Mouse (Mus musculus) embryonic facial prominence, embryonic 11.5 days (tissue): ENCODE data around the gene Erich3. TPM values are rescaled to one million over a fixed set of nuclear protein-coding genes. Genes with fewer than 3 reads are reported as not detected.
A peak's percentile ranks its signal among the peaks of the same experiment; 100 is the strongest.

Experiments used
- ATAC-seq: fragments of 200-750 bp; cut with Nextera tagmentation; replicated peaks from 2 replicates; pipeline ENCODE4 v1.8.0; 2017; ENCODE audit warnings: low read depth; ENCODE audit not compliant: insufficient number of reproducible peaks, low FRiP score, low TSS enrichment
- DNase-seq: peaks from one replicate; pipeline ENCODE4 v3.0.0-alpha.2; 2015; ENCODE audit warnings: low spot score
- H3K27ac ChIP-seq: fragments of 300-500 bp; sonication (generic); replicated peaks from 2 replicates; pipeline ENCODE4 v1.5.1; 2014; ENCODE audit warnings: mild to moderate bottlenecking, low read depth, low read length, control low read depth
- H3K27me3 ChIP-seq: fragments of 300-500 bp; sonication (generic); 2 replicates; pipeline ENCODE4 v1.6.1; 2014; ENCODE audit warnings: mild to moderate bottlenecking, low read length, moderate library complexity, mixed read lengths; ENCODE audit not compliant: control insufficient read depth, insufficient read depth
- H3K36me3 ChIP-seq: fragments of 300-500 bp; sonication (generic); replicated peaks from 2 replicates; pipeline ENCODE4 v1.6.1; 2014; ENCODE audit warnings: low read depth, mild to moderate bottlenecking, low read length, moderate library complexity, mixed read lengths; ENCODE audit not compliant: control insufficient read depth, insufficient read depth
- H3K4me1 ChIP-seq: fragments of 300-500 bp; sonication (generic); 2 replicates; pipeline ENCODE4 v1.6.1; 2014; ENCODE audit warnings: low read length, mixed read lengths; ENCODE audit not compliant: control insufficient read depth, insufficient read depth
- H3K4me2 ChIP-seq: fragments of 300-500 bp; sonication (generic); 2 replicates; pipeline ENCODE4 v1.6.1; 2014; ENCODE audit warnings: low read depth, mild to moderate bottlenecking, control low read depth, low read length, moderate library complexity
- H3K4me3 ChIP-seq: fragments of 300-500 bp; sonication (generic); 2 replicates; pipeline ENCODE4 v1.5.1; 2014; ENCODE audit warnings: low read depth, low read length, control low read depth
- H3K9ac ChIP-seq: fragments of 300-500 bp; sonication (generic); replicated peaks from 2 replicates; pipeline ENCODE4 v1.6.1; 2014; ENCODE audit warnings: mild to moderate bottlenecking, control low read depth, low read length
- H3K9me3 ChIP-seq: fragments of 300-500 bp; sonication (generic); replicated peaks from 2 replicates; pipeline ENCODE4 v1.6.1; 2016; ENCODE audit warnings: mild to moderate bottlenecking, low read length, inconsistent platforms, mixed read lengths; ENCODE audit not compliant: control insufficient read depth
- WGBS: fragments of 180-500 bp; shearing (Covaris S2); extraction: QIAGEN DNeasy Blood & Tissue Kit; methylation state at CpG from one replicate; pipeline ENCODE4 v1.1.7; 2014; 5-methylcytosine and 5-hydroxymethylcytosine counted together
- polyA plus RNA-seq: library from polyadenylated mRNA; unstranded; fragments of >200 nt; fragmentation: Nextera tagmentation; extraction: Ambion mirVana; gene quantifications from 2 replicates; pipeline ENCODE4 v1.2.1, GENCODE M21; 2014

The Erich3 gene
- polyA plus RNA-seq, 1 experiment from 2014 or later = 0.17 TPM

- no peak overlapping the region for H3K27ac ChIP-seq
- 69% methylated on average over 7 of the region's 7 CpGs for WGBS
- ATAC-seq (no peak), DNase-seq (no peak)
- H3K27me3 ChIP-seq = 0 out of 2 replicates have a peak, but pooled peaks cover under 1% of the 10 kb centered on the region
- H3K4me2 ChIP-seq = no peak overlapping the region
- no peaks in the 10 kb centered on the region for H3K36me3 ChIP-seq
- H3K4me1 ChIP-seq = no peaks in the 10 kb centered on the region
- H3K4me3 ChIP-seq = no peak overlapping the region
- no peaks in the 10 kb centered on the region for H3K9me3 ChIP-seq
- H3K9ac ChIP-seq = no peak overlapping the region
These were observed 16.2 kb upstream of the Erich3 start for GRCm38 (mm10) chr3:154647443-154647780.

DNA sequence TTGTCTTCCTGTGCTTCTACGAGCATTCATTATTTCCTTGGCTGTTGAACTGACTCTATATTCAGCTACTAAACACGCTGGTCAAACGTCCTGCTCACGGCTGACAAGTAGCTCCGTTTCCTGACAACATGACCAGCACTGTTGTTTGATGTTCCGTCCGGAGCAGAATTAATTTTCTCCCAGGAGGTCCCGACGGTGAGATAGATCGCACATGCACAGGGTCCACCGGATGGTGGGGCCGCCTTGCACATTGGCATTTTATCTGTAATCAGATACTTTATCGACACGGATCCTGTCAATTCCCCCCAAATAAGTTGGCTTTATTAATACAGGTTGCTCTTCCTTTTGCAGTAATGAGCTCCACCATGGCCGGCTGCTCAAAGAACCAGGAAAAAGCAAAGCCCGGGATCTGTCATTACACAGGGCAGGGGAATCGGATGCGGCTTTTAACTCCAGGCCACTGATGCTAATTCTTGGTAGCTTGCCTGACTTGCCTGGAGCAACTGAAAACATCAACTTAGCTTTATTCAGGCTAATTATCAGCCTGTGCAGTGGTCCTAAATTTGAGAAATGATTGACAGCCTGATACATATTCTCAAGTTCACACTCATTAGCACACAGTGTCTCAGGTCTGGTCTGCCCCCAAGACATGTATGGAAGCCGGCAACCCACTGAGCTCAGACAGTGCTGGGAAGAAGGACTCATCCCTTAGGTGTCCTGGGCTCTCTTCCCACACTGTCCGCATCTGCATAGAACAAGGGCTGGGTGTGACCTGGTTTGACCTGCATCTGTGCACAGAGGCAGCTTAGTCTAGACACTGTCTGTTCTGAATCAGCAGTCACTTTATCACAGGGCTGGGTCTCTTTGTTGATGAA is 14.0 kb upstream of the Erich3 start:
- Histone ChIP-seq H3K36me3 (no peaks in the 10 kb centered on the region), H3K9me3 (no peaks in the 10 kb centered on the region), H3K4me1 (no peaks in the 10 kb centered on the region), H3K9ac (no peak overlapping the region), H3K4me2 (no peak overlapping the region), H3K27ac (no peak overlapping the region), H3K4me3 (no peak overlapping the region), H3K27me3 (0 out of 2 replicates have a peak, but pooled peaks cover 2% of the 10 kb centered on the region)
- 55% methylated on average over 20 of the region's 20 CpGs for WGBS
- no peak for DNase-seq
- ATAC-seq = peak; percentile 60

GRCm38 (mm10) chr3:154651192-154651821 is 12.4 kb upstream of the Erich3 start:
- no peak for DNase-seq
- ATAC-seq = no peak
- WGBS = 84% methylated on average over 10 of the region's 10 CpGs
- Histone ChIP-seq H3K4me2 (no peak overlapping the region), H3K4me3 (no peak overlapping the region), H3K4me1 (no peaks in the 10 kb centered on the region), H3K27ac (no peak overlapping the region), H3K27me3 (0 out of 2 replicates have a peak, but pooled peaks cover 2% of the 10 kb centered on the region), H3K9me3 (no peaks in the 10 kb centered on the region), H3K9ac (no peak overlapping the region), H3K36me3 (no peaks in the 10 kb centered on the region)

- no peak overlapping the region for H3K27ac ChIP-seq
- H3K4me3 ChIP-seq = no peak overlapping the region
- DNase-seq = peak; percentile 82
- 0 out of 2 replicates have a peak, but pooled peaks have one; percentile 44 for ATAC-seq
- no peak overlapping the region for H3K9ac ChIP-seq
- WGBS = 48% methylated on average over 24 of the region's 24 CpGs
- H3K4me2 ChIP-seq = no peak overlapping the region
- H3K9me3 ChIP-seq = no peaks in the 10 kb centered on the region
- H3K27me3 ChIP-seq = 0 out of 2 replicates have a peak, but pooled peaks cover 2% of the 10 kb centered on the region
- H3K36me3 ChIP-seq = no peaks in the 10 kb centered on the region
- H3K4me1 ChIP-seq = no peaks in the 10 kb centered on the region
These were observed 10.9 kb upstream of the Erich3 start for GRCm38 (mm10) chr3:154652581-154653420.

- Histone ChIP-seq H3K9me3 (no peaks in the 10 kb centered on the region), H3K4me1 (no peaks in the 10 kb centered on the region), H3K27me3 (0 out of 2 replicates have a peak, but pooled peaks cover 2% of the 10 kb centered on the region), H3K36me3 (no peaks in the 10 kb centered on the region), H3K9ac (no peak overlapping the region), H3K4me3 (no peak overlapping the region), H3K27ac (no peak overlapping the region), H3K4me2 (no peak overlapping the region)
- DNase-seq (no peak), ATAC-seq (no peak)
- 57% methylated on average over 5 of the region's 5 CpGs for WGBS
These were observed 10.2 kb upstream of the Erich3 start for GRCm38 (mm10) chr3:154653454-154653853.

DNA sequence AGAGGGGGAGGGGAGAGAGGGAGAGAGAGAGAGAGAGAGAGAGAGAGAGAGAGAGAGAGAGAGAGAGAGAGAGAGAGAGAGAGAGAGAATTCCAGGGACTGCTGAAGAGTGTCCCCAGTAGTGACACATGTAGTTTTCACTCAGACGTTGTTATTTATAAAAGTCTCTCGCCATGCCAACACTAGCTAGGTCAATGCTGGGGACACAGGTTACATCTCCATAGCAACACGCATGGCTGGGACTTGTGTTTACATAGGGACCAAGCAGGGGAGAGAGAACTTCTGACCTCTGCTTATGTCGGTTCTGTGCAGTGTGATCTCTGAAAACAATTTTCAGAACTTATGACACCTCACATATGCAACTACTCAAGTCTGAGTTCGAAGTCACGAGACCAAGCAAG is 9.4 kb upstream of the Erich3 start:
- no peak for DNase-seq
- no peak overlapping the region for H3K4me2 ChIP-seq
- no peaks in the 10 kb centered on the region for H3K4me1 ChIP-seq
- no peak overlapping the region for H3K4me3 ChIP-seq
- ATAC-seq = no peak
- WGBS = 46% methylated on average over 6 of the region's 6 CpGs
- H3K36me3 ChIP-seq = no peaks in the 10 kb centered on the region
- H3K9ac ChIP-seq = no peak overlapping the region
- H3K27me3 ChIP-seq = 0 out of 2 replicates have a peak, but pooled peaks cover 2% of the 10 kb centered on the region
- H3K27ac ChIP-seq = no peak overlapping the region
- H3K9me3 ChIP-seq = no peaks in the 10 kb centered on the region

DNA sequence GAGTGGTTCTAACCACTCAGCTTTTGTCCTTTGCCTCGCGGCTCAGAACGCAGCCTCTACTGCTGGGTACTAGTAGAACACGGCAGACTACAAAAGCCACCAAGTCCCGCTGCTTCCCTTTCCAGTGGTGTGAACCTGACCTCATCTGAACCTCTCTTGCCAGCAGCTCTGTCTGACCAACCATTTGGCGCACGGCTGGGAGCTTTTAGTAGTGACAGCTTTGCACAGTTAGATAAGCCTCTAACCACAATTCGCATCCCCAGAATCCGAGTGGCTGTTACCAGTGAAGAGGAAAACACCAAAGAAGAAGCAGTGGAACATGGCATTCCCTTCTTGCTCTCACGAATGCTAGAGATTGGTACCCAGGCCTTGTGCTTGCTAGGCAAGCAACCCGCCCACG is 8.8 kb upstream of the Erich3 start:
- Histone ChIP-seq H3K9me3 (no peaks in the 10 kb centered on the region), H3K4me2 (no peak overlapping the region), H3K36me3 (no peaks in the 10 kb centered on the region), H3K27ac (no peak overlapping the region), H3K4me1 (no peaks in the 10 kb centered on the region), H3K27me3 (0 out of 2 replicates have a peak, but pooled peaks cover 2% of the 10 kb centered on the region), H3K9ac (no peak overlapping the region), H3K4me3 (no peak overlapping the region)
- WGBS = 77% methylated on average over 12 of the region's 12 CpGs
- ATAC-seq (no peak), DNase-seq (no peak)
